Mouse (Mus musculus): ENCODE results near the gene Maz. TPM values are rescaled to one million over a fixed set of nuclear protein-coding genes. Genes with fewer than 3 reads are reported as not detected.

Maz gene
- polyA plus RNA-seq, 1 experiment: 193 TPM

- Histone ChIP-seq H3K4me1 (ENCODE audit: control insufficient read depth) (peaks cover 73% of the 10 kb centered on the region), H3K27me3 (ENCODE audit: control insufficient read depth) (peaks cover 7% of the 10 kb centered on the region), H3K9me3 (ENCODE audit: control insufficient read depth, low read length) (no peaks in the 10 kb centered on the region), H3K36me3 (ENCODE audit: control insufficient read depth) (peaks cover 47% of the 10 kb centered on the region), H3K4me3 (replicated peaks) (no peak overlapping the region)
- no peak for TF ChIP-seq TAL1 (IDR thresholded peaks at IDR 0.05; ENCODE audit: low read length)
- no peak for TF ChIP-seq GATA1 (IDR thresholded peaks at IDR 0.05; ENCODE audit: low read length)
These were observed 8.9 kb downstream of the Maz start for GRCm38 (mm10) chr7:127017950-127018345.

GRCm38 (mm10) chr7:127016971-127017949 lies 9.6 kb downstream of the Maz start, which contains the start of gene Pagr1a:
Pagr1a (minus strand) TSS chr7:127017352.
- H3K36me3 ChIP-seq (ENCODE audit: control insufficient read depth): peaks cover 46% of the 10 kb centered on the region
- TF ChIP-seq GATA1 (IDR thresholded peaks at IDR 0.05; ENCODE audit: low read length): no peak
- TF ChIP-seq TAL1 (IDR thresholded peaks at IDR 0.05; ENCODE audit: low read length): no peak
- H3K4me3 ChIP-seq (replicated peaks): peak within 1 kb of the TSS; percentile 81
- H3K27me3 ChIP-seq (ENCODE audit: control insufficient read depth): peaks cover 7% of the 10 kb centered on the region
- H3K4me1 ChIP-seq (ENCODE audit: control insufficient read depth): peaks cover 71% of the 10 kb centered on the region
- no peaks in the 10 kb centered on the region for H3K9me3 ChIP-seq (ENCODE audit: control insufficient read depth, low read length)

GRCm38 (mm10) chr7:127016486-127016938 lies 10.3 kb downstream of the Maz start:
- peaks cover 7% of the 10 kb centered on the region for H3K27me3 ChIP-seq (ENCODE audit: control insufficient read depth)
- peaks cover 70% of the 10 kb centered on the region for H3K4me1 ChIP-seq (ENCODE audit: control insufficient read depth)
- no peaks in the 10 kb centered on the region for H3K9me3 ChIP-seq (ENCODE audit: control insufficient read depth, low read length)
- no peak for TF ChIP-seq TAL1 (IDR thresholded peaks at IDR 0.05; ENCODE audit: low read length)
- no peak for TF ChIP-seq GATA1 (IDR thresholded peaks at IDR 0.05; ENCODE audit: low read length)
- H3K36me3 ChIP-seq (ENCODE audit: control insufficient read depth): peaks cover 45% of the 10 kb centered on the region
- peak overlapping the region; percentile 81 for H3K4me3 ChIP-seq (replicated peaks)

GRCm38 (mm10) chr7:127016481-127016485 lies 10.6 kb downstream of the Maz start, which contains the start of gene Pagr1b:
Pagr1b (minus strand) TSS chr7:127016484.
- Histone ChIP-seq H3K9me3 (ENCODE audit: control insufficient read depth, low read length) (no peaks in the 10 kb centered on the region), H3K27me3 (ENCODE audit: control insufficient read depth) (peaks cover 6% of the 10 kb centered on the region), H3K4me1 (ENCODE audit: control insufficient read depth) (peaks cover 70% of the 10 kb centered on the region), H3K4me3 (replicated peaks) (peak within 1 kb of the TSS; percentile 81), H3K36me3 (ENCODE audit: control insufficient read depth) (peaks cover 45% of the 10 kb centered on the region)
- TF ChIP-seq TAL1 (IDR thresholded peaks at IDR 0.05; ENCODE audit: low read length): no peak
- TF ChIP-seq GATA1 (IDR thresholded peaks at IDR 0.05; ENCODE audit: low read length): no peak

- H3K27me3 ChIP-seq (ENCODE audit: control insufficient read depth): peaks cover 5% of the 10 kb centered on the region
- H3K36me3 ChIP-seq (ENCODE audit: control insufficient read depth): peaks cover 45% of the 10 kb centered on the region
- no peaks in the 10 kb centered on the region for H3K9me3 ChIP-seq (ENCODE audit: control insufficient read depth, low read length)
- H3K4me1 ChIP-seq (ENCODE audit: control insufficient read depth): peaks cover 70% of the 10 kb centered on the region
- no peak for TF ChIP-seq GATA1 (IDR thresholded peaks at IDR 0.05; ENCODE audit: low read length)
- no peak for TF ChIP-seq TAL1 (IDR thresholded peaks at IDR 0.05; ENCODE audit: low read length)
- H3K4me3 ChIP-seq (replicated peaks): peak overlapping the region; percentile 81
These were observed 10.8 kb downstream of the Maz start for GRCm38 (mm10) chr7:127016081-127016480.

GRCm38 (mm10) chr7:127014993-127015392 lies 11.8 kb downstream of the Maz start:
- TF ChIP-seq TAL1 (IDR thresholded peaks at IDR 0.05; ENCODE audit: low read length) (no peak), GATA1 (IDR thresholded peaks at IDR 0.05; ENCODE audit: low read length) (no peak)
- no peaks in the 10 kb centered on the region for H3K27me3 ChIP-seq (ENCODE audit: control insufficient read depth)
- peaks cover 45% of the 10 kb centered on the region for H3K36me3 ChIP-seq (ENCODE audit: control insufficient read depth)
- H3K4me3 ChIP-seq (replicated peaks): peak overlapping the region; percentile 81
- H3K4me1 ChIP-seq (ENCODE audit: control insufficient read depth): peaks cover 67% of the 10 kb centered on the region
- no peaks in the 10 kb centered on the region for H3K9me3 ChIP-seq (ENCODE audit: control insufficient read depth, low read length)

- peaks cover 73% of the 10 kb centered on the region for H3K4me1 ChIP-seq (ENCODE audit: control insufficient read depth)
- TF ChIP-seq TAL1 (IDR thresholded peaks at IDR 0.05; ENCODE audit: low read length) (no peak), GATA1 (IDR thresholded peaks at IDR 0.05; ENCODE audit: low read length) (no peak)
- H3K9me3 ChIP-seq (ENCODE audit: control insufficient read depth, low read length): no peaks in the 10 kb centered on the region
- peaks cover 48% of the 10 kb centered on the region for H3K36me3 ChIP-seq (ENCODE audit: control insufficient read depth)
- H3K4me3 ChIP-seq (replicated peaks): peak within 1 kb of the TSS; percentile 81
- no peaks in the 10 kb centered on the region for H3K27me3 ChIP-seq (ENCODE audit: control insufficient read depth)
These were observed 12.5 kb downstream of the Maz start, which contains the start of gene Mvp for GRCm38 (mm10) chr7:127014320-127014719. Mvp (minus strand) TSS chr7:127014621.

GRCm38 (mm10) chr7:127013385-127013784 lies 13.5 kb downstream of the Maz start:
- Histone ChIP-seq H3K36me3 (ENCODE audit: control insufficient read depth) (peaks cover 51% of the 10 kb centered on the region), H3K9me3 (ENCODE audit: control insufficient read depth, low read length) (no peaks in the 10 kb centered on the region), H3K4me1 (ENCODE audit: control insufficient read depth) (peaks cover 83% of the 10 kb centered on the region), H3K27me3 (ENCODE audit: control insufficient read depth) (no peaks in the 10 kb centered on the region), H3K4me3 (replicated peaks) (peak overlapping the region; percentile 62)
- no peak for TF ChIP-seq TAL1 (IDR thresholded peaks at IDR 0.05; ENCODE audit: low read length)
- no peak for TF ChIP-seq GATA1 (IDR thresholded peaks at IDR 0.05; ENCODE audit: low read length)

- no peak overlapping the region for H3K4me3 ChIP-seq (replicated peaks)
- no peaks in the 10 kb centered on the region for H3K27me3 ChIP-seq (ENCODE audit: control insufficient read depth)
- no peaks in the 10 kb centered on the region for H3K9me3 ChIP-seq (ENCODE audit: control insufficient read depth, low read length)
- H3K36me3 ChIP-seq (ENCODE audit: control insufficient read depth): peaks cover 51% of the 10 kb centered on the region
- H3K4me1 ChIP-seq (ENCODE audit: control insufficient read depth): peaks cover 85% of the 10 kb centered on the region
- TF ChIP-seq TAL1 (IDR thresholded peaks at IDR 0.05; ENCODE audit: low read length) (no peak), GATA1 (IDR thresholded peaks at IDR 0.05; ENCODE audit: low read length) (no peak)
These were observed 14.0 kb downstream of the Maz start for GRCm38 (mm10) chr7:127012845-127013244.

All from erythroblast, embryonic 14.5 days (primary cell).